Mouse (Mus musculus) embryonic fibroblast, embryonic 13.5 days (primary cell): ENCODE measurements around the gene Sntb2.

Experiments
- CTCF ChIP-seq: IDR thresholded peaks from 2 replicates; pipeline ENCODE4 v1.5.1; 2011; ENCODE audit warnings: mild to moderate bottlenecking, control low read depth, low read length, moderate library complexity, borderline replicate concordance; ENCODE audit not compliant: insufficient read depth
- POLR2A ChIP-seq: IDR thresholded peaks from 2 replicates; pipeline ENCODE4 v1.6.1; 2011; ENCODE audit warnings: low read depth, mild to moderate bottlenecking, control low read depth, low read length, moderate library complexity

DNA sequence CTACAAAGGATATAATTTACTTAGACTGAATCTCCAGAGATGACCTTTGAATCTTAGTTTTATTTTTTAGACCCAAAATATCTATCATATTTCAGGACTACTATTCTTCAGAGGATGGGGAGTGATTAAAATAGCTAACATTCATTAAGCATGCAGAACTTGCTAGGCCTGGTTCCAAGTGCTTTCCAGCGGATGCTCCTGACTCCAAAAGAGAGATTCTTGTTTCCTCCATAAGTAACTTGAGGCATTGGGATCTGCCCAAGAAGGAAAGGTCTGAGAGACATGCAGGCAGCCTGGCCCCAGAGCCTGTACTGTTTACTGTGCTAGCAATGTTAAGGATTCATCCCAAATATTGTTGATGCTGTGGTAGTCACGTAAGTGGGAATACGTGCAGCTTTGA is 26.8 kb downstream of the Sntb2 start:
- no peak for TF ChIP-seq CTCF
- no peak for TF ChIP-seq POLR2A
